Mouse (Mus musculus) heart, embryonic 11.5 days (tissue): Measurements from ENCODE around the gene 1700069L16Rik. TPM values are rescaled to one million over a fixed set of nuclear protein-coding genes. Genes with fewer than 3 reads are reported as not detected.
A peak's percentile ranks its signal among the peaks of the same experiment; 100 is the strongest.

Source experiments
- ATAC-seq: fragments of 200-750 bp; cut with Nextera tagmentation; replicated peaks from 2 replicates; pipeline ENCODE4 v1.8.0; 2017; ENCODE audit warnings: moderate library complexity; ENCODE audit not compliant: insufficient number of reproducible peaks, low FRiP score, low TSS enrichment
- H3K27ac ChIP-seq: fragments of 300-500 bp; sonication (generic); 2 replicates; pipeline ENCODE4 v1.5.1; 2014; ENCODE audit warnings: mild to moderate bottlenecking, low read depth, low read length
- H3K27me3 ChIP-seq: fragments of 300-500 bp; sonication (generic); 2 replicates; pipeline ENCODE4 v1.6.1; 2014; ENCODE audit warnings: mild to moderate bottlenecking, low read length, mixed read lengths; ENCODE audit not compliant: control insufficient read depth, insufficient read depth
- H3K36me3 ChIP-seq: fragments of 300-500 bp; sonication (generic); 2 replicates; pipeline ENCODE4 v1.6.1; 2014; ENCODE audit warnings: mild to moderate bottlenecking, low read length, moderate library complexity, mixed read lengths; ENCODE audit not compliant: control insufficient read depth, insufficient read depth
- H3K4me1 ChIP-seq: fragments of 300-500 bp; sonication (generic); 2 replicates; pipeline ENCODE4 v1.6.1; 2014; ENCODE audit warnings: low read length; ENCODE audit not compliant: control insufficient read depth, insufficient read depth
- H3K4me2 ChIP-seq: fragments of 300-500 bp; sonication (generic); 2 replicates; pipeline ENCODE4 v1.6.1; 2014; ENCODE audit warnings: mild to moderate bottlenecking, moderate library complexity
- H3K4me3 ChIP-seq: fragments of 300-500 bp; sonication (generic); 2 replicates; pipeline ENCODE4 v1.5.1; 2014; ENCODE audit warnings: low read depth, low read length
- H3K9ac ChIP-seq: fragments of 300-500 bp; sonication (generic); 2 replicates; pipeline ENCODE4 v1.6.1; 2014; ENCODE audit warnings: mild to moderate bottlenecking, low read depth, low read length, moderate library complexity
- H3K9me3 ChIP-seq: fragments of 300-500 bp; sonication (generic); replicated peaks from 2 replicates; pipeline ENCODE4 v1.6.1; 2016; ENCODE audit warnings: low read length; ENCODE audit not compliant: control insufficient read depth
- WGBS: fragments of 180-500 bp; shearing (Covaris S2); extraction: QIAGEN DNeasy Blood & Tissue Kit; methylation state at CpG from one replicate; pipeline ENCODE4 v1.1.7; 2014; ENCODE audit not compliant: insufficient replicate concordance; 5-methylcytosine and 5-hydroxymethylcytosine counted together
- polyA plus RNA-seq: library from polyadenylated mRNA; unstranded; fragments of >200 nt; fragmentation: Nextera tagmentation; extraction: Ambion mirVana; gene quantifications from 2 replicates; pipeline ENCODE4 v1.2.1, GENCODE M21; 2014

Gene 1700069L16Rik
- polyA plus RNA-seq, 1 experiment from 2014 or later = not detected

DNA sequence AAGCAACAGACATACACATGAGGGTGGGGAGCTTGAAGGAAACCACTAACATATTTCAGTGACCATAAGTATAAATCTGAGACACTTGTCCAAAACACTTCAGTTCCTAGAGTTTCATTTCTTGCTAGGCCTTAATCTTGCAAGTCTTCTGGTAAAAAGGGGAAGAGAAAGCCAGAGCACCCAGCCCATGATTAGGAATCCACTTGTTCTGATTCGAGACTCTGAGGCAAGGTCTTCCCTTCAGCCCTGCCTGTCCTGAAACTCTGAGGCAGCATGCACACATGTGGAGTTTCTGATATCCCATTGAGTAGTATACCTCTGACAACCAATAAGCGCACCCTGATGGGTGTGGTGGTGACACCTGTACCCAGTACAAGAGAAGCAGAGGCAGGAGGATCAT lies 37.0 kb upstream of the 1700069L16Rik start:
- Histone ChIP-seq H3K4me1 (no peaks in the 10 kb centered on the region), H3K36me3 (peaks cover 43% of the 10 kb centered on the region), H3K27me3 (no peaks in the 10 kb centered on the region), H3K4me2 (no peak overlapping the region), H3K4me3 (no peak overlapping the region), H3K9me3 (no peaks in the 10 kb centered on the region), H3K27ac (no peak overlapping the region), H3K9ac (no peak overlapping the region)
- WGBS = 93% methylated on average over 2 of the region's 2 CpGs
- no peak for ATAC-seq

DNA sequence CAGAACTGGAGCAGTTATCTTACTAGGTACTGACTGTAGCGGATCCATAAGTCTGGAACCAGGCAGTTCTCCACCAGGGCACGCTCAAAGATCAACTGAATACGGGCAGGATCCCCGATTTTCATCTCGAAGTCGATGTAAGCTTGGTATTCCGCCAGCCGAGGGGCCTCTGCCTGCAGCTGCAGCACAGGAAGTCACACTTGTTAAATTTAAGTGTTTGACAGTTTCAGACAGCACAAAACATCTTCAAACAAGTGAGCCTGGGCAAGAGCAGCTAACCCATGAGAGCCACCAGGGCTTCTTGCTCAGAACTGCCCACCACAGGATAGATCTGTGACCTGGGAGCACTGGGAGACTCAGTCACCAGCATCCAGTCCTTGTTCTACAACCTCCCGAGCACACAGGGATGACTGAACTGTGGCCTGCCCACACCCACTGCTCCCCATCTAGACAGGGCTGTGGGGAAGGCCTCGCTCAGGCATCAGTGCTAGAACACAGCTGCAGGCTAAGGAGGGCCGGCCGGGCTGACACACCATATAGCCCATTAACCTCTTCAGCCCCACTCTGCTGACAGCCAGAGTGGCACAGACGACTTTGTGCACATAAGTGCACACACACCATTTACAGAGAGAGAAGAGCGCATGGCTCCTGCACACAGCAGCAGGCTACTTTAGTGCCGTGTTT lies 30.9 kb upstream of the 1700069L16Rik start:
- WGBS = 83% methylated on average over 15 of the region's 15 CpGs
- Histone ChIP-seq H3K27ac (no peak overlapping the region), H3K4me2 (no peak overlapping the region), H3K36me3 (peaks cover 64% of the 10 kb centered on the region), H3K9me3 (no peaks in the 10 kb centered on the region), H3K4me1 (no peaks in the 10 kb centered on the region), H3K27me3 (no peaks in the 10 kb centered on the region), H3K4me3 (no peak overlapping the region), H3K9ac (no peak overlapping the region)
- no peak for ATAC-seq

DNA sequence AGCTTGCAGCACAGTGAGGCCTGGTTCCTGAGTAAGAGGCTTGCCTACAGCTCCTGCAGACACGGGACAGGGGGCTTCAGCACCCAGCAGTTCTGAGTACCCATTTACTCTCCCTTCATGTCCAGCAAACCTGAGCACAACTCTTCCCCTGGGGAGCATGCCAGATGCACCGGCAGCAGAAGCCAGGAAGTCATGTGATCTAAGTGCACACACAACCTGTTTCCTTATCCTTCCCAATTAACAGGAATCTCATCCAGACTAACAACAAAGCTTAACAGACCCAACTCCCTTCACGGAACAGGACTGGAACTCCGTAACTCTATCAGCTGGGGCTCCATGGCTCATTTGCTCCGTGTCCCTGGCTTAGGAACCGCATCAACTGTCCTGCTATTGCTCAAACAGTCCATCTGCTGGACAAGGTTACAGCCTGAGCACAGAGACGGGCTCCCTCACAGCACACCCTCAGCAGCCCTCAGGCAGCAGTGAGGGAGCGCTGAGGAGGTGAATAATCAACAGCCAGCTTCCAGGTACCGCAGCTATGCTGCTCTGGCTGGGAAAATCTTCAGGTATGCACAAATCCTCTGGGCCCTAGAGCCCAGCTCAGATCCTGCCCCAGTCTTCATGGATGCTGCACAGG lies 27.1 kb upstream of the 1700069L16Rik start:
- Histone ChIP-seq H3K9ac (no peak overlapping the region), H3K9me3 (no peaks in the 10 kb centered on the region), H3K4me3 (no peak overlapping the region), H3K4me1 (no peaks in the 10 kb centered on the region), H3K36me3 (peaks cover 73% of the 10 kb centered on the region), H3K27ac (no peak overlapping the region), H3K27me3 (no peaks in the 10 kb centered on the region), H3K4me2 (no peak overlapping the region)
- 88% methylated on average over 9 of the region's 9 CpGs for WGBS
- no peak for ATAC-seq

DNA sequence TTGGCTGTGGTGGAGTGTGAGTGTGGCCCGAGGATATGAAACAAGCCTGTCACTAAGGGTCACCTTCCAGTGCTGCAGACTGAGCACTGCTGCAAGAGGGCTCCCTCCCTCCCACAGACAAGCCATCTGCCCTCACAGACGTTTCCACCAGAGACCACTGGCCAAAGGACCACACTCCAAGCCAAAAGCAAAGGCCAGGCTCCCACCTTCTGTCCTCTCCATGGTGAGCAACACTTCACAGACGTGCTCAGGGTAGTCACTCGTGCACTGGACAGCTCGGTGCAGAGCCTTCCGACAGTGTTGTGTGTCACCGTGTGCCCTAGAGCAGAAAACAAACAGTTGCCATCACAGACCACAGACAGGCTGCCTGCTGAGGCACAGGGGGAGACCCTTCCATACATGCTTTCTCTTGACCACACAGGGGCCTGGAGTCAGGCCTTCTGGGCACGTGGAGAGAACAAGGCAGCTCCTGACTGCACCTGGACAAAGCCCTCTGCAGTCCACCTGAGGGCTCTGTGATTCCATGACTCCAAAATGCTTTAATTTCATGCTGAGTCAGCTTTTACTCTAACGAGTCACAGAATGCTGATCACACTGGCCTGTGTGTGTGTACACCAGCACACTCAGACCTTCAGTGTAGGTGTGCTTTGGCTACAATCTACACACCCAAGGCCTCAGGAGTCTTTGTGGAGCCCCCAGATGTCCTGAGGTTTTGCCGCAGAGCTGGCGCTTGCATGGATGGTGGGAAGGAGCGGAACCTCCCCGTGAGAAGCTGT lies 24.2 kb upstream of the 1700069L16Rik start:
- no peak overlapping the region for H3K27ac ChIP-seq
- H3K4me2 ChIP-seq = no peak overlapping the region
- H3K27me3 ChIP-seq = no peaks in the 10 kb centered on the region
- 94% methylated on average over 13 of the region's 13 CpGs for WGBS
- ATAC-seq = no peak
- H3K9ac ChIP-seq = no peak overlapping the region
- H3K9me3 ChIP-seq = no peaks in the 10 kb centered on the region
- no peaks in the 10 kb centered on the region for H3K4me1 ChIP-seq
- H3K4me3 ChIP-seq = no peak overlapping the region
- peaks cover 82% of the 10 kb centered on the region for H3K36me3 ChIP-seq

DNA sequence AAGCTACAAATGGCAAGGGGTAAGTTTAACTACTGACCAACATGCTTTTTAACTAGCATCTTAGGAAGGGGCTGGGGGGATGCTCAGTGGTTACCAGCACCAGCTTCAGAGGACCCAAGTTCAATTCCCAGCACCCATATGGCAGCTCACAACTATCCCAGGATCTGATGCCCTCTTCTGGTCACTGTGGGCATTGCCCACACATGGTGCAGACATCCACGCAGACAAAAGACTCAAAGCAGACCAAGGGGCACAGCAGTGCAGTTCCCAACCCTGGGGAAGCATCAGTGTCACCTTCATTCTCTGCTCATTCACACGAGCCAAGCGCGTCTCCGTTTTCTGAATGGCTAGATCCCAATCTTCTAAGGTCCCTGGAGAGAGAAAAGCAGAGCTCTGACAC lies 23.1 kb upstream of the 1700069L16Rik start:
- no peaks in the 10 kb centered on the region for H3K27me3 ChIP-seq
- 96% methylated on average over 5 of the region's 5 CpGs for WGBS

DNA sequence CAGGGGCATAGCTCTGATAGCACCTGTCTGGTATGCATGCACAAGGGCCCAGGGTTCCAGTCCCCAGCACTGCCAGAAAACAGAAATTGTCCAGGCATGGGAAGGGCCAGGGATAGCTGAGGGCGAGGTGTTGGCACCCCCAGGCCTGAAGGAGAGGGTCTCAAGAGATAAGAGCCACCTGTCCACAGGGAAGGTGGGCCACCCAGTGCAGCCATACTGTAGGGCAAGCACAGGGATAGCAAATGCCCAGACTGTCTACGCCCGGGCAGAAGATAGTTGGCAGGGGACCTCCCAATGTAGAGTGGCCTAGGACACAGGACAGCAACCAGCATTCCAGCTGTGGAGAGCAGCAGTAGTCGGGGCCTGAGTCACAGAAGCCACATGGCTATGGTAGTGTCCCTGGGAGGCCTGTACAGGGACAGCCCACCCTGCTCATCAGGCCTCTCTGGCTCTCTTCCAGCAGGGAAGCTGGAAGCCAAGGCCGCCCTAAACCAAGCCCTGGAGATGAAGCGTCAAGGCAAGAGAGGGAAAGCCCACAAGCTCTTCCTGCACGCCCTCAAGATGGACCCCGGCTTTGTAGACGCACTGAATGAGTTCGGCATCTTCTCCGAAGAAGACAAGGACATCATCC lies 13.2 kb upstream of the 1700069L16Rik start:
- no peak overlapping the region for H3K4me3 ChIP-seq
- H3K4me2 ChIP-seq = no peak overlapping the region
- no peaks in the 10 kb centered on the region for H3K27me3 ChIP-seq
- H3K27ac ChIP-seq = no peak overlapping the region
- H3K9me3 ChIP-seq = no peaks in the 10 kb centered on the region
- no peak for ATAC-seq
- H3K4me1 ChIP-seq = peaks cover 14% of the 10 kb centered on the region
- no peak overlapping the region for H3K9ac ChIP-seq
- H3K36me3 ChIP-seq = peaks cover 15% of the 10 kb centered on the region
- WGBS = 89% methylated on average over 11 of the region's 11 CpGs

More for the DNA sequence above, 23.1 kb upstream of the 1700069L16Rik start:
- H3K9ac ChIP-seq = no peak overlapping the region
- H3K36me3 ChIP-seq = peaks cover 83% of the 10 kb centered on the region
- H3K4me3 ChIP-seq = no peak overlapping the region
- H3K4me1 ChIP-seq = no peaks in the 10 kb centered on the region
- no peaks in the 10 kb centered on the region for H3K9me3 ChIP-seq
- no peak for ATAC-seq
- H3K4me2 ChIP-seq = no peak overlapping the region
- no peak overlapping the region for H3K27ac ChIP-seq

DNA sequence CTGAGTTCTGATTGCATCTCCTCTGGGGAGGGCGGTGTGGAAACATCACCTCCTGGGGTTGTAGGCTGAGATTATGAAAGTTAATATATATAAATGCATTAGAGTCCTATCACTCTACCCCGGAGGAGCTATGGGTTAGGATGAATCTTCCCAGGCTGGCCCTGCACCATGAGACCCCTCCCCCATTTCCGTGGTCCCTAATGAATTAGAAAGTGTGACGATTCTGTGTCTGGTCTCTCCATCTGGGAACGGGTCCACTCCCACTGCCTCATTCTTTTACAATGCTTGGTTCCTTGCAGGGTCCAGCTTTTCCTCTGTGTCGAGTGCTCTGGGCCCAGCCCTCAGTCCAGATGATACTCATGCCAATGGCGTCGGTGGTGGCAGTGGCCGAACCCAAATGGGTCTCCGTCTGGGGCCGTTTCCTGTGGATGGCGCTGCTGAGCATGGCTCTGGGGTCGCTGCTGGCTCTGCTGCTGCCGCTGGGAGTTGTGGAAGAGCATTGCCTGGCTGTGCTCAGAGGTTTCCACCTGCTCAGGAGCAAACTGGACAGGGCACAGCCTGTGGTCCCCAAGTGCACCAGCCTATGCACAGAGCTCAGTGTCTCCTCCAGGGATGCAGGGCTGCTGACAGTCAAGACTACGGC lies 12.1 kb upstream of the 1700069L16Rik start:
- H3K27ac ChIP-seq = no peak overlapping the region
- peak overlapping the region; percentile 78 for H3K9ac ChIP-seq
- peak overlapping the region; percentile 90 for H3K4me2 ChIP-seq
- H3K4me3 ChIP-seq = peak overlapping the region; percentile 65
- H3K4me1 ChIP-seq = peaks cover 14% of the 10 kb centered on the region
- H3K36me3 ChIP-seq = peaks cover 11% of the 10 kb centered on the region
- WGBS = 38% methylated on average over 15 of the region's 15 CpGs
- H3K9me3 ChIP-seq = no peaks in the 10 kb centered on the region
- no peak for ATAC-seq
- H3K27me3 ChIP-seq = no peaks in the 10 kb centered on the region

DNA sequence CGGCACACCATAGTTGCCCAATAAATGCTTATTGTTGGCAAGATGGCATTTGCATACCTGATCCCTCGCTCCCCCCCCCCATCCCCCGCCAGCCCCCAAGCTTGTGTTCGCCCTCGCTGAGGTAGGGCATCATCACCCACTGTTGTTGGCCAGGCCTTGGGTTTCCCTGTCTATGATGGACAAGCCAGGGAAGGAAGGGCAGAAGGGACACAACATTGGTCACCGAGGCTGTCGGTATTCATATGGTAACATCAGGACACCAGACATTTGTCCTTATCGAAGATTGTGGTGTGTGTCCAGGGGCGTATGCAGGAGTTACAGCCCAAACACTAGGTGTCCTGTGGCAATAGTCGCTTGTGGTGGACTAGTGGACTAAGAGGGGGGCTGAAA lies 11.5 kb upstream of the 1700069L16Rik start:
- H3K4me2 ChIP-seq = peak overlapping the region; percentile 90
- H3K4me1 ChIP-seq = peaks cover 14% of the 10 kb centered on the region
- peak overlapping the region; percentile 95 for H3K27ac ChIP-seq
- peak overlapping the region; percentile 65 for H3K4me3 ChIP-seq
- H3K9ac ChIP-seq = peak overlapping the region; percentile 78
- peaks cover 8% of the 10 kb centered on the region; the same call in 1 of the 2 replicates for H3K36me3 ChIP-seq
- 6% methylated on average over 10 of the region's 10 CpGs for WGBS
- H3K27me3 ChIP-seq = no peaks in the 10 kb centered on the region
- ATAC-seq = no peak
- H3K9me3 ChIP-seq = no peaks in the 10 kb centered on the region
